Mouse (Mus musculus): Measurements from ENCODE around the gene Tsr3. TPM values are rescaled to one million over a fixed set of nuclear protein-coding genes. Genes with fewer than 3 reads are reported as not detected.

The Tsr3 gene
- polyA plus RNA-seq, 1 experiment = 25.2 TPM

DNA sequence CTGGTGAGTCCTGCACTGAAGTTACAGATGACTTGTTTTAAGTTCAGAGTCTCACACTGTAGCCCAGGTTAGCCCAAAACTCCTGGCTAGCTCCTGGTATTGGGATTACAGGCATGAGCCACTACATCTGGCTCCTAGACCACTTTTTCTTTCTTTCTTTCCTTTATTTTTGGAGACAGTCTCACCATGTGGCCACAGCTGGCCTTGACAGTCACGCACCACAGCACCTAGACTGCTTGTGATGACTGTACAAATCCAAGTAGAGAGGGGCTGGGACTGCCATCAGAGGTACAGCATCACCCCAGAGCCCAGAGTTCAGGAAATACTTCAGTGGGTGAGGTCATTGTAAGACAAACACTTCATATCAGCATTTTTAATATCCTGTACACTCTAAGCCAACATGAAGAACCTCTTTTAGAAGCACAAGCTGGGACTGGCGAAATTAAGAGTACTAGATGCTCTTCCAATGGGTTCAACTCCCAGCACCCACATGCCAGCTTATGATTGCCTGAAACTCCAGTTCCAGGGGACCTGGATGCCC is 30.9 kb downstream of the Tsr3 start:
- Histone ChIP-seq H3K4me3 (ENCODE audit: low read depth, low read length) (0 out of 2 replicates have a peak overlapping the region, but pooled peaks have one; percentile 6), H3K9ac (ENCODE audit: low read depth, poor library complexity, severe bottlenecking) (peak overlapping the region; percentile 91; the same call in 1 of the 2 replicates), H3K4me1 (ENCODE audit: control insufficient read depth, insufficient read depth, low read length) (peaks cover 2% of the 10 kb centered on the region), H3K9me3 (replicated peaks; ENCODE audit: control insufficient read depth, insufficient read depth, low read length, poor library complexity, severe bottlenecking) (no peaks in the 10 kb centered on the region), H3K27ac (ENCODE audit: insufficient read depth, low read length) (no peak overlapping the region), H3K27me3 (ENCODE audit: control insufficient read depth, insufficient read depth, low read length, poor library complexity, severe bottlenecking) (no peaks in the 10 kb centered on the region), H3K36me3 (ENCODE audit: control insufficient read depth, insufficient read depth, low read length, poor library complexity, severe bottlenecking) (peaks cover 45% of the 10 kb centered on the region)
- TF ChIP-seq EP300 (IDR thresholded peaks at IDR 0.05; ENCODE audit: insufficient read depth, low read depth, low read length) (no peak), POLR2A (IDR thresholded peaks at IDR 0.05; ENCODE audit: insufficient read depth, low read length) (no peak), CTCF (IDR thresholded peaks at IDR 0.05; ENCODE audit: low read depth, low read length) (no peak)

DNA sequence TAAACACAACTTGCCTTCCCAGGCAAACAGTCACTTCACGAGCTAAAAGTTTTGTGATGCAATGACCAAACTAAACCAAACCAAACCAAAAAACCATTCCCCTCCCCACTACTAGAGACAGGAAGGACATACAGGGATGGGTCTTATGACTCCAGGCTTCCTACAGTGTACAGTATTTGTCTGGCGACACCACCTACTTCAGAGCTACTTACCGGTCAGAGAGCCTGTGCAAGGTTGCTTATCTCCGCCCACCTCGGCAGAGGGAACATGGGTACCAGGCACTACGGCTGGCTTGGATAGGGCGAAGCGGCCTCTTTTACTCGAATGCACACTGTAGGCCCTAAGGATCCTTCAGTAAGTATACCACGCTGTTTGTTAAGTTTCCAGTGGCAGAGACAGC is 32.4 kb downstream of the Tsr3 start:
- H3K27ac ChIP-seq (ENCODE audit: insufficient read depth, low read length) = peak overlapping the region; percentile 60; the same call in 1 of the 2 replicates
- no peaks in the 10 kb centered on the region for H3K9me3 ChIP-seq (replicated peaks; ENCODE audit: control insufficient read depth, insufficient read depth, low read length, poor library complexity, severe bottlenecking)
- peak overlapping the region; percentile 95 for H3K4me3 ChIP-seq (ENCODE audit: low read depth, low read length)
- H3K4me1 ChIP-seq (ENCODE audit: control insufficient read depth, insufficient read depth, low read length) = peaks cover 2% of the 10 kb centered on the region
- H3K27me3 ChIP-seq (ENCODE audit: control insufficient read depth, insufficient read depth, low read length, poor library complexity, severe bottlenecking) = no peaks in the 10 kb centered on the region
- peak overlapping the region; percentile 91 for H3K9ac ChIP-seq (ENCODE audit: low read depth, poor library complexity, severe bottlenecking)
- TF ChIP-seq CTCF (IDR thresholded peaks at IDR 0.05; ENCODE audit: low read depth, low read length) = no peak
- TF ChIP-seq POLR2A (IDR thresholded peaks at IDR 0.05; ENCODE audit: insufficient read depth, low read length) = no peak
- TF ChIP-seq EP300 (IDR thresholded peaks at IDR 0.05; ENCODE audit: insufficient read depth, low read depth, low read length) = no peak
- H3K36me3 ChIP-seq (ENCODE audit: control insufficient read depth, insufficient read depth, low read length, poor library complexity, severe bottlenecking) = peaks cover 30% of the 10 kb centered on the region

DNA sequence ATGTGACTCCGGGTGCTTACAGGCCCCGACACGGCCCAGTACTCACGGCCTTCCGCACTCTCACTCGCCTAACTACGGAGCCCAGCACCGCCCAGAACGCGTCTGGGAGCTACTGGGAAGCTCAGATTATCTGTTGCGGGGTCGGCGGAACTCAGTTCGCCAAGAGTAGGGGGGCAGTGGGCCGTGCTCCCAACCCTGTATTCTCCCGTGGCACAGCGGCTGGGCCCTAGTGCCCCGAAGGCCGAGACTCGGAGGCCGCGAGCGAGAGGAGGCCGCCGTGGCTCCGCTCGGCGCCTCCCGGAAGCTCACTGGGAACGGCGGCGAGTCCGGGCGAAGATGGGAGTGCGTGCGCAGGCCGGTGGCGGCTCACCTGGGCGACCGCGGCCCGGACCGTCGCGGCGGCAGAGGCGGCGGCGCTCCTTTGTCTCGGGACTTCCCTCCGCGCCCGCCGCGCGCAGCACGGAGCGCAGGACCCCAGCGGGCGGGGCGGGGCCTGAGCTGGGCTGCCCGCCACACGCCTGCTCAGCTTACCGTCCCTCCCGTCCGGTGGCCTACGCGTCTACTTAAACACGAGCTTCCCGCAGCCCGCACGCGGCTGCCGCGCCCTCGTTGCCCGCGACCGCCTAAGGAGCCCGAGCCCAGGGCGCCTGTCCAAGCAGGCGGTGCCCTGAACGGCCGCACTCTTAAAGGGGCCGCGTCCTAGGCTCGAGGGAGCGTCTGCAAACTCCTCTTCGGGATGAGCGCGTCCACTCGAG is 33.2 kb downstream of the Tsr3 start:
- Histone ChIP-seq H3K9me3 (replicated peaks; ENCODE audit: control insufficient read depth, insufficient read depth, low read length, poor library complexity, severe bottlenecking) (no peaks in the 10 kb centered on the region), H3K27me3 (ENCODE audit: control insufficient read depth, insufficient read depth, low read length, poor library complexity, severe bottlenecking) (no peaks in the 10 kb centered on the region), H3K4me1 (ENCODE audit: control insufficient read depth, insufficient read depth, low read length) (peaks cover 2% of the 10 kb centered on the region), H3K4me3 (ENCODE audit: low read depth, low read length) (peak overlapping the region; percentile 95), H3K27ac (ENCODE audit: insufficient read depth, low read length) (peak overlapping the region; percentile 89), H3K36me3 (ENCODE audit: control insufficient read depth, insufficient read depth, low read length, poor library complexity, severe bottlenecking) (peaks cover 22% of the 10 kb centered on the region), H3K9ac (ENCODE audit: low read depth, poor library complexity, severe bottlenecking) (peak overlapping the region; percentile 91)
- no peak for TF ChIP-seq CTCF (IDR thresholded peaks at IDR 0.05; ENCODE audit: low read depth, low read length)
- no peak for TF ChIP-seq EP300 (IDR thresholded peaks at IDR 0.05; ENCODE audit: insufficient read depth, low read depth, low read length)
- no peak for TF ChIP-seq POLR2A (IDR thresholded peaks at IDR 0.05; ENCODE audit: insufficient read depth, low read length)

DNA sequence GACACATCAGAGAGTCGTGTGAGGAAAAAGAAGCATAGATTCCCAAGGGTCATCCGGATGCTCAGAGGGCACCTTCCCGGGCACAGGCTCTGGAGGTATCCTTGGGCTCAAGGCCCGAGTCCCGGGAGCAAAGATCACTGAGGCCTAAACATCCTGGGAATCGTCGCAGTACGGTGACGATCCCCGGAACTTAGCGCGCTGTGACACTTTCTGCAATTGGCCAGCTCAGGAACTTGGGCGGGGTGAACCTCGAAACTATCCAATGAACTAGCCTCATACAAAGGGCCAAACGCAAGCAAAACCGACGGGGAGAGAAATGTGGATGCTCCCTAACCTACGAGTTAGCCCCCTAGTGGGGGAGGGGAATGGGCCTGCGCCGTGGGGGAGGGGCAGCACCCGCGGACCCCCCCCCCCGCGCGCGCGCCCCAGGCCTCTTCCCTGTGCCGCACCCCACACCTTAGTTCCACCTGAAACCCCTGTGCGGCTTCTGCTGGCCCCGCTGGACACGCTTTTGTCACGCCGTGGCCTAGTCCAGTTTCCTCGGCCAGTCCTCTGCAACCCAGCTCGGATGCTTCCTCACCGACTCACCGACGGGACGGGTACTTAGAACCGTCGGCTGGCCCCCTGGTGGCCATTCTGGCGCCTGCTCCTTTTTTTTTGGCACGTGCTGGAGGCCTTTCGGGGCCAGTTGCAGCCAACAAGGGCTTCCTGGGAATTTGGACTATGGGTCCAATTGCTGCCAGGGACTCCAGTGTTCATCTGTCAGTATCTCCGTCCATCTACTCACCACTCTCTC is 33.9 kb downstream of the Tsr3 start:
- no peak for TF ChIP-seq POLR2A (IDR thresholded peaks at IDR 0.05; ENCODE audit: insufficient read depth, low read length)
- 0 out of 2 replicates have a peak, but pooled peaks have one; percentile 22 for TF ChIP-seq EP300 (IDR thresholded peaks at IDR 0.05; ENCODE audit: insufficient read depth, low read depth, low read length)
- peak; percentile 51 for TF ChIP-seq CTCF (IDR thresholded peaks at IDR 0.05; ENCODE audit: low read depth, low read length)
- Histone ChIP-seq H3K27me3 (ENCODE audit: control insufficient read depth, insufficient read depth, low read length, poor library complexity, severe bottlenecking) (no peaks in the 10 kb centered on the region), H3K27ac (ENCODE audit: insufficient read depth, low read length) (peak overlapping the region; percentile 89), H3K36me3 (ENCODE audit: control insufficient read depth, insufficient read depth, low read length, poor library complexity, severe bottlenecking) (peaks cover 14% of the 10 kb centered on the region), H3K9me3 (replicated peaks; ENCODE audit: control insufficient read depth, insufficient read depth, low read length, poor library complexity, severe bottlenecking) (no peaks in the 10 kb centered on the region), H3K9ac (ENCODE audit: low read depth, poor library complexity, severe bottlenecking) (peak overlapping the region; percentile 91), H3K4me1 (ENCODE audit: control insufficient read depth, insufficient read depth, low read length) (peaks cover 2% of the 10 kb centered on the region), H3K4me3 (ENCODE audit: low read depth, low read length) (peak overlapping the region; percentile 95)

DNA sequence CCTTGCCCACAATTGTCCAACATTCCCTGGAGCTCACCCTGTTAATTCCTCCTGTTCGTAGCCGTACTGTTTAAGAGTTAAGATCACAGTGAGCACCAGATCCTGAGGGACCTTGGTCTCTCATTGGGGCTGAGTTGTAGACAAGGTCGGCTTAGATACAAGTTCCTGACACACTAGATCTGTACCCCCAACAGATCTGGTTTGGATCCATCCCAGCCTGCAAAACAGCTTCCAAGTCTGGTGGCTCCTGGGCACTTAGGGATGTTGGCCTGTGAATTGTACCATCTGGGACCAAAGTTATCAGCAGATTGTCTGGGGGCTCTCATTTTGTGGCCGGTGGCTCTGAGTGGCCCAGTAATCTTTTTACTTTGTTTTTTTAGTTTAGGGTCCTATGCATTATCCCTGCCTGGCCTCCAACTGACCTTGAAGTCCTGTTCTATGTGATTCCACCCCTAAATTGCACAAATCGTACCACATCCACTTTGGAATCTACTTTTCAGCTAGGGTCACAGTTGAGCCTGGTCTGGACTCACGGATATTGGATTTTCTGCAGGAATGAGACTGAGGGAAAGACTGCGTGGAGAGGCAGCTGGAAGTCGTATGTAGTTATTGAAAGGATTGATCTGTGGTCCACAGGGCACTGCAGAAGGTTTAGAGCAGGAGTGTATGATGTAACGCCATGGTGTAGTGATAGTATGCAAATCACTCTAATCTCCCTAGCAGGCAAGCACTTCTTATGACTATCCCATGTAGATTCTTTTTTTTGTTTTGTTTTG is 34.8 kb downstream of the Tsr3 start, which contains the start of gene Ube2i:
TSS of gene Ube2i (minus strand) at position 52 of the 776 bp plus-strand sequence.
- Histone ChIP-seq H3K4me3 (ENCODE audit: low read depth, low read length) (peak within 1 kb of the TSS; percentile 95), H3K36me3 (ENCODE audit: control insufficient read depth, insufficient read depth, low read length, poor library complexity, severe bottlenecking) (peaks cover 7% of the 10 kb centered on the region), H3K27me3 (ENCODE audit: control insufficient read depth, insufficient read depth, low read length, poor library complexity, severe bottlenecking) (no peaks in the 10 kb centered on the region), H3K9ac (ENCODE audit: low read depth, poor library complexity, severe bottlenecking) (peak within 1 kb of the TSS; percentile 91), H3K4me1 (ENCODE audit: control insufficient read depth, insufficient read depth, low read length) (peaks cover 2% of the 10 kb centered on the region), H3K27ac (ENCODE audit: insufficient read depth, low read length) (peak within 1 kb of the TSS; percentile 89), H3K9me3 (replicated peaks; ENCODE audit: control insufficient read depth, insufficient read depth, low read length, poor library complexity, severe bottlenecking) (no peaks in the 10 kb centered on the region)
- TF ChIP-seq POLR2A (IDR thresholded peaks at IDR 0.05; ENCODE audit: insufficient read depth, low read length) (no peak), EP300 (IDR thresholded peaks at IDR 0.05; ENCODE audit: insufficient read depth, low read depth, low read length) (no peak), CTCF (IDR thresholded peaks at IDR 0.05; ENCODE audit: low read depth, low read length) (no peak)
